Mouse (Mus musculus): ENCODE results near the gene Kdm4d.

Kdm4d gene

GRCm38 (mm10) chr9:14512633-14513445 lies 12.6 kb upstream of the Kdm4d start:
- TF ChIP-seq GATA4 (IDR thresholded peaks at IDR 0.05; ENCODE audit: insufficient replicate concordance, low read length) = no peak

GRCm38 (mm10) chr9:14500916-14501424 lies 688 bp upstream of the Kdm4d start:
- TF ChIP-seq GATA4 (IDR thresholded peaks at IDR 0.05; ENCODE audit: insufficient replicate concordance, low read length) = no peak

GRCm38 (mm10) chr9:14498896-14499705 lies 1.2 kb downstream of the Kdm4d start:
- TF ChIP-seq GATA4 (IDR thresholded peaks at IDR 0.05; ENCODE audit: insufficient replicate concordance, low read length) = no peak

- TF ChIP-seq GATA4 (IDR thresholded peaks at IDR 0.05; ENCODE audit: insufficient replicate concordance, low read length) = no peak
These were observed 44.0 kb downstream of the Kdm4d start for GRCm38 (mm10) chr9:14456320-14456719.

GRCm38 (mm10) chr9:14440347-14440746 lies 59.9 kb downstream of the Kdm4d start:
- no peak for TF ChIP-seq GATA4 (IDR thresholded peaks at IDR 0.05; ENCODE audit: insufficient replicate concordance, low read length)

- TF ChIP-seq GATA4 (IDR thresholded peaks at IDR 0.05; ENCODE audit: insufficient replicate concordance, low read length) = no peak
These were observed 66.9 kb downstream of the Kdm4d start for GRCm38 (mm10) chr9:14433252-14433939.
